Mouse (Mus musculus): ENCODE measurements around the gene Reps2. TPM values are rescaled to one million over a fixed set of nuclear protein-coding genes. Genes with fewer than 3 reads are reported as not detected.

Reps2 gene
- total and polyA plus RNA-seq, 2 experiments = 3.0 to 18.5 TPM

GRCm38 (mm10) chrX:162462156-162462555 lies 181.3 kb downstream of the Reps2 start:
- no peaks in the 10 kb centered on the region for H3K4me1 ChIP-seq (ENCODE audit: control insufficient read depth, insufficient read depth, low read length)
- no peak overlapping the region for H3K27ac ChIP-seq (replicated peaks; ENCODE audit: insufficient read depth, low read depth, low read length)
- TF ChIP-seq POLR2A (IDR thresholded peaks at IDR 0.05; ENCODE audit: extremely low read depth, insufficient read depth, low read length) (no peak), CTCF (IDR thresholded peaks at IDR 0.05; ENCODE audit: low read depth, low read length) (no peak)
- H3K9ac ChIP-seq (ENCODE audit: low read depth, low read length) = no peak overlapping the region
- 87% methylated on average over 5 of the region's 5 CpGs for WGBS
- DNase-seq (ENCODE audit: extremely low read depth, low read depth, low spot score) = no peak
- H3K36me3 ChIP-seq (ENCODE audit: control insufficient read depth, insufficient read depth, low read length) = no peaks in the 10 kb centered on the region
- H3K79me2 ChIP-seq (ENCODE audit: control insufficient read depth, insufficient read depth, low read length) = no peaks in the 10 kb centered on the region
- H3K4me3 ChIP-seq (ENCODE audit: insufficient read depth, low read depth, low read length) = no peak overlapping the region
- H3K27me3 ChIP-seq (ENCODE audit: control insufficient read depth, insufficient read depth, low read length) = no peaks in the 10 kb centered on the region

- Histone ChIP-seq H3K4me3 (ENCODE audit: insufficient read depth, low read depth, low read length) (no peak overlapping the region), H3K27me3 (ENCODE audit: control insufficient read depth, insufficient read depth, low read length) (no peaks in the 10 kb centered on the region), H3K27ac (replicated peaks; ENCODE audit: insufficient read depth, low read depth, low read length) (no peak overlapping the region), H3K4me1 (ENCODE audit: control insufficient read depth, insufficient read depth, low read length) (no peaks in the 10 kb centered on the region), H3K79me2 (ENCODE audit: control insufficient read depth, insufficient read depth, low read length) (no peaks in the 10 kb centered on the region), H3K36me3 (ENCODE audit: control insufficient read depth, insufficient read depth, low read length) (no peaks in the 10 kb centered on the region), H3K9ac (ENCODE audit: low read depth, low read length) (no peak overlapping the region)
- WGBS = 86% methylated on average over 1 of the region's 1 CpGs
- TF ChIP-seq CTCF (IDR thresholded peaks at IDR 0.05; ENCODE audit: low read depth, low read length) (no peak), POLR2A (IDR thresholded peaks at IDR 0.05; ENCODE audit: extremely low read depth, insufficient read depth, low read length) (no peak)
- DNase-seq (ENCODE audit: extremely low read depth, low read depth, low spot score) = no peak
Observed at GRCm38 (mm10) chrX:162456445-162456844, 187.0 kb downstream of the Reps2 start.

GRCm38 (mm10) chrX:162455364-162455763 lies 188.1 kb downstream of the Reps2 start:
- no peak overlapping the region for H3K4me3 ChIP-seq (ENCODE audit: insufficient read depth, low read depth, low read length)
- H3K27me3 ChIP-seq (ENCODE audit: control insufficient read depth, insufficient read depth, low read length) = no peaks in the 10 kb centered on the region
- H3K4me1 ChIP-seq (ENCODE audit: control insufficient read depth, insufficient read depth, low read length) = no peaks in the 10 kb centered on the region
- TF ChIP-seq CTCF (IDR thresholded peaks at IDR 0.05; ENCODE audit: low read depth, low read length) (no peak), POLR2A (IDR thresholded peaks at IDR 0.05; ENCODE audit: extremely low read depth, insufficient read depth, low read length) (no peak)
- no peak overlapping the region for H3K9ac ChIP-seq (ENCODE audit: low read depth, low read length)
- 100% methylated on average over 1 of the region's 1 CpGs for WGBS
- no peaks in the 10 kb centered on the region for H3K36me3 ChIP-seq (ENCODE audit: control insufficient read depth, insufficient read depth, low read length)
- no peaks in the 10 kb centered on the region for H3K79me2 ChIP-seq (ENCODE audit: control insufficient read depth, insufficient read depth, low read length)
- no peak for DNase-seq (ENCODE audit: extremely low read depth, low read depth, low spot score)
- H3K27ac ChIP-seq (replicated peaks; ENCODE audit: insufficient read depth, low read depth, low read length) = no peak overlapping the region

- no peak for DNase-seq (ENCODE audit: extremely low read depth, low read depth, low spot score)
- H3K4me1 ChIP-seq (ENCODE audit: control insufficient read depth, insufficient read depth, low read length) = no peaks in the 10 kb centered on the region
- H3K27me3 ChIP-seq (ENCODE audit: control insufficient read depth, insufficient read depth, low read length) = no peaks in the 10 kb centered on the region
- TF ChIP-seq POLR2A (IDR thresholded peaks at IDR 0.05; ENCODE audit: extremely low read depth, insufficient read depth, low read length) = no peak
- no peak for TF ChIP-seq CTCF (IDR thresholded peaks at IDR 0.05; ENCODE audit: low read depth, low read length)
- H3K79me2 ChIP-seq (ENCODE audit: control insufficient read depth, insufficient read depth, low read length) = no peaks in the 10 kb centered on the region
- no peak overlapping the region for H3K27ac ChIP-seq (replicated peaks; ENCODE audit: insufficient read depth, low read depth, low read length)
- H3K9ac ChIP-seq (ENCODE audit: low read depth, low read length) = no peak overlapping the region
- no peak overlapping the region for H3K4me3 ChIP-seq (ENCODE audit: insufficient read depth, low read depth, low read length)
- WGBS = 70% methylated on average over 7 of the region's 7 CpGs
- no peaks in the 10 kb centered on the region for H3K36me3 ChIP-seq (ENCODE audit: control insufficient read depth, insufficient read depth, low read length)
Observed at GRCm38 (mm10) chrX:162453821-162454402, 189.5 kb downstream of the Reps2 start.

GRCm38 (mm10) chrX:162452642-162453041 lies 190.8 kb downstream of the Reps2 start:
- no peaks in the 10 kb centered on the region for H3K79me2 ChIP-seq (ENCODE audit: control insufficient read depth, insufficient read depth, low read length)
- TF ChIP-seq CTCF (IDR thresholded peaks at IDR 0.05; ENCODE audit: low read depth, low read length) (no peak), POLR2A (IDR thresholded peaks at IDR 0.05; ENCODE audit: extremely low read depth, insufficient read depth, low read length) (no peak)
- no peak overlapping the region for H3K27ac ChIP-seq (replicated peaks; ENCODE audit: insufficient read depth, low read depth, low read length)
- no peak overlapping the region for H3K4me3 ChIP-seq (ENCODE audit: insufficient read depth, low read depth, low read length)
- H3K4me1 ChIP-seq (ENCODE audit: control insufficient read depth, insufficient read depth, low read length) = no peaks in the 10 kb centered on the region
- no peaks in the 10 kb centered on the region for H3K27me3 ChIP-seq (ENCODE audit: control insufficient read depth, insufficient read depth, low read length)
- DNase-seq (ENCODE audit: extremely low read depth, low read depth, low spot score) = no peak
- no peak overlapping the region for H3K9ac ChIP-seq (ENCODE audit: low read depth, low read length)
- H3K36me3 ChIP-seq (ENCODE audit: control insufficient read depth, insufficient read depth, low read length) = no peaks in the 10 kb centered on the region

- Histone ChIP-seq H3K36me3 (ENCODE audit: control insufficient read depth, insufficient read depth, low read length) (no peaks in the 10 kb centered on the region), H3K27ac (replicated peaks; ENCODE audit: insufficient read depth, low read depth, low read length) (no peak overlapping the region), H3K4me3 (ENCODE audit: insufficient read depth, low read depth, low read length) (no peak overlapping the region), H3K27me3 (ENCODE audit: control insufficient read depth, insufficient read depth, low read length) (no peaks in the 10 kb centered on the region), H3K79me2 (ENCODE audit: control insufficient read depth, insufficient read depth, low read length) (no peaks in the 10 kb centered on the region), H3K4me1 (ENCODE audit: control insufficient read depth, insufficient read depth, low read length) (no peaks in the 10 kb centered on the region), H3K9ac (ENCODE audit: low read depth, low read length) (no peak overlapping the region)
- no peak for DNase-seq (ENCODE audit: extremely low read depth, low read depth, low spot score)
- WGBS = 85% methylated on average over 6 of the region's 6 CpGs
- TF ChIP-seq CTCF (IDR thresholded peaks at IDR 0.05; ENCODE audit: low read depth, low read length) (no peak), POLR2A (IDR thresholded peaks at IDR 0.05; ENCODE audit: extremely low read depth, insufficient read depth, low read length) (no peak)
Observed at GRCm38 (mm10) chrX:162447974-162448373, 195.5 kb downstream of the Reps2 start.
